ENCODE assay signal across 15 mouse cellular contexts in genomic region chr6:66893950-66894349, GRCm38 (mm10).
"Had no signal": no experiment of that assay in that cellular context is flagged by ENCODE, and none has a peak within 500 bp of the region (broad histone marks: within the 10 kb centered on the region; RNA-seq: fewer than 3 reads in every experiment).

No protein-coding gene starts in this region.

- H3K27me3 ChIP-seq: stomach, embryonic 15.5 days had no signal

- H3K9me3 ChIP-seq: neural tube, embryonic 15.5 days; stomach, embryonic 15.5 days had no signal

- H3K9ac ChIP-seq: neural tube, embryonic 15.5 days; stomach, embryonic 15.5 days had no signal

- H3K4me2 ChIP-seq: neural tube, embryonic 15.5 days; stomach, embryonic 15.5 days had no signal

- H3K36me3 ChIP-seq: neural tube, embryonic 15.5 days; stomach, embryonic 15.5 days had no signal

- H3K4me3 ChIP-seq: neural tube, embryonic 15.5 days; stomach, embryonic 15.5 days had no signal

- DNase-seq: retina, postnatal 1 day; right cerebral cortex, adult 18-20 months; right cerebral cortex, postnatal 14 days; right cerebral cortex, postnatal 25 days; right cerebral cortex, postnatal 4 days; spleen, adult 18-20 months; thymus, adult 18-20 months; thymus, adult 2 months; thymus, postnatal 14 days; thymus, postnatal 25 days; thymus, postnatal 36 days; thymus, postnatal 4 days had no signal

- H3K27ac ChIP-seq: neural tube, embryonic 15.5 days; stomach, embryonic 15.5 days; stomach, postnatal 0 days had no signal
